Mouse (Mus musculus) thymus, adult 2 months (tissue): ENCODE measurements around the gene Gclc. TPM values are rescaled to one million over a fixed set of nuclear protein-coding genes. Genes with fewer than 3 reads are reported as not detected.

ENCODE experiments used
- DNase-seq: peaks from one replicate; pipeline ENCODE4 v3.0.0; 2021
- H3K27ac ChIP-seq: fragments of 200-500 bp; 2 replicates; pipeline ENCODE4 v1.5.1; 2012; ENCODE audit warnings: low read length, control low read depth; ENCODE audit not compliant: control insufficient read depth, insufficient read depth
- H3K27me3 ChIP-seq: fragments of 200-500 bp; 2 replicates; pipeline ENCODE4 v1.6.1; 2012; ENCODE audit warnings: mild to moderate bottlenecking, low read length, moderate library complexity, mixed read lengths; ENCODE audit not compliant: control insufficient read depth, insufficient read depth
- H3K36me3 ChIP-seq: fragments of 200-500 bp; 2 replicates; pipeline ENCODE4 v1.6.1; 2012; ENCODE audit warnings: mild to moderate bottlenecking, low read length, moderate library complexity; ENCODE audit not compliant: control insufficient read depth, insufficient read depth
- H3K4me1 ChIP-seq: fragments of 200-500 bp; replicated peaks from 2 replicates; pipeline ENCODE4 v1.6.1; 2012; ENCODE audit warnings: low read length; ENCODE audit not compliant: control insufficient read depth, insufficient read depth
- H3K4me3 ChIP-seq: fragments of 200-500 bp; 2 replicates; pipeline ENCODE4 v1.5.1; 2012; ENCODE audit warnings: mild to moderate bottlenecking, low read length, control low read depth, moderate library complexity; ENCODE audit not compliant: control insufficient read depth, insufficient read depth
- CTCF ChIP-seq: fragments of 200-500 bp; IDR thresholded peaks from 2 replicates; pipeline ENCODE4 v1.5.1; 2012; ENCODE audit warnings: mild to moderate bottlenecking, control low read depth, low read length, moderate library complexity, borderline replicate concordance; ENCODE audit not compliant: control insufficient read depth, poor library complexity, insufficient read depth; ENCODE audit errors: extremely low read depth
- POLR2A ChIP-seq: fragments of 200-500 bp; IDR thresholded peaks from 2 replicates; pipeline ENCODE4 v1.6.1; 2012; ENCODE audit warnings: mild to moderate bottlenecking, low read length, control low read depth, moderate library complexity; ENCODE audit not compliant: control insufficient read depth, poor library complexity, insufficient read depth; ENCODE audit errors: extremely low read depth
- WGBS: fragments of 180-500 bp; shearing (Covaris S2); methylation state at CpG from one replicate; pipeline ENCODE4 v1.1.7; 2018; 5-methylcytosine and 5-hydroxymethylcytosine counted together
- polyA plus RNA-seq: library from polyadenylated mRNA; depleted of rRNA; stranded (reverse); fragments of >200 nt; gene quantifications from 2 replicates; pipeline ENCODE4 v1.2.3, GENCODE M21; 2012; rRNA removed

The Gclc gene
- polyA plus RNA-seq, 1 experiment, result 24.7 TPM

GRCm38 (mm10) chr9:77835756-77836155 lies 81.4 kb downstream of the Gclc start:
- no peak overlapping the region for H3K27ac ChIP-seq
- H3K36me3 ChIP-seq, result no peaks in the 10 kb centered on the region
- no peak overlapping the region for H3K4me3 ChIP-seq
- TF ChIP-seq CTCF (no peak), POLR2A (no peak)
- peaks cover 4% of the 10 kb centered on the region for H3K4me1 ChIP-seq
- no peak for DNase-seq
- no peaks in the 10 kb centered on the region for H3K27me3 ChIP-seq
- 53% methylated on average over 1 of the region's 1 CpGs for WGBS

DNA sequence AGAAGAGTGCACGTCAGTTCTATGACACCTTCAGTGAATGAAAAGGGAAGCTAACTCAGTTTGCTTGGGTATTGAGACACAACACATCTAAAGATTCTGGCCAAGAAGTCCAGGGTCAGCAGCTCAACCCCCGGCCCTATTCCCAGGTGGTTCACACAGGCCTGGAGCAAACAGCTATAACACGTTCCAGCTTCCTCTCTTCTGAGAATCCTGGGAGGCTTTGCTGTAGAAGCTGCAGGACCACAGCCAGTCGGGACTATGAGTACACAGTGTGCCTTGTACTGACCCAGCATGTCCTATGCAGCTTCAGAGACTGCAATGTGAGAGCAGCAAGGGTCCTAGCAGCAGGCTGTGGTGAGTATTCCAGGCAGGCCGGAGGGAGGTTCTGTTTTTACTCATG lies 84.3 kb downstream of the Gclc start:
- Histone ChIP-seq H3K27ac (no peak overlapping the region), H3K27me3 (no peaks in the 10 kb centered on the region), H3K4me3 (no peak overlapping the region), H3K4me1 (peaks cover 4% of the 10 kb centered on the region), H3K36me3 (no peaks in the 10 kb centered on the region)
- no peak for DNase-seq
- 90% methylated on average over 5 of the region's 5 CpGs for WGBS
- TF ChIP-seq CTCF (no peak), POLR2A (no peak)

Other genes with a start within 250 kb of the Gclc start
- gene Lrrc1, start 209.7 kb upstream of the Gclc start, polyA plus RNA-seq, result 51.3 and 76.0 TPM in 2 replicates
- 0.06 and 0.75 TPM in 2 replicates for gene Klhl31, start 118.0 kb upstream of the Gclc start, polyA plus RNA-seq
- gene Elovl5, start 162.8 kb downstream of the Gclc start, polyA plus RNA-seq, result 74.0 and 79.6 TPM in 2 replicates